Mouse (Mus musculus) liver, embryonic 14.5 days (tissue): Measurements from ENCODE around the gene Ppard. TPM values are rescaled to one million over a fixed set of nuclear protein-coding genes. Genes with fewer than 3 reads are reported as not detected.

Experiments
- ATAC-seq: fragments of 200-750 bp; cut with Nextera tagmentation; 2 replicates; pipeline ENCODE4 v1.8.0; 2017; ENCODE audit warnings: moderate number of reproducible peaks, mild to moderate bottlenecking, moderate library complexity; ENCODE audit not compliant: insufficient read depth
- DNase-seq, 3 experiments: peaks; one replicate each; pipeline ENCODE4 v3.0.0-alpha.2; 2012 to 2013; ENCODE audit warnings: low read depth in 3 of 3, low spot score in 3 of 3
- H3K27ac ChIP-seq: fragments of 300-500 bp; sonication (generic); 2 replicates; pipeline ENCODE4 v1.5.1; 2014; ENCODE audit warnings: moderate library complexity, mild to moderate bottlenecking, control low read depth, inconsistent platforms
- H3K27me3 ChIP-seq: fragments of 300-500 bp; sonication (generic); 2 replicates; pipeline ENCODE4 v1.6.1; 2014; ENCODE audit warnings: mild to moderate bottlenecking, low read length, moderate library complexity; ENCODE audit not compliant: control insufficient read depth, insufficient read depth
- H3K36me3 ChIP-seq: fragments of 300-500 bp; sonication (generic); replicated peaks from 2 replicates; pipeline ENCODE4 v1.6.1; 2014; ENCODE audit warnings: low read depth; ENCODE audit not compliant: control insufficient read depth, insufficient read depth
- H3K4me1 ChIP-seq, 2 experiments: fragments of 200-500 bp in 1 of 2; fragments of 300-500 bp in 1 of 2; sonication (generic) in 1 of 2; replicated peaks; 2 replicates each; pipeline ENCODE4 v1.6.1; 2012 to 2014; ENCODE audit warnings: antibody characterized with exemption in 1 of 2, inconsistent platforms in 1 of 2, low read length in 1 of 2; ENCODE audit not compliant: control insufficient read depth in 2 of 2, insufficient read depth in 2 of 2
- H3K4me2 ChIP-seq: fragments of 300-500 bp; sonication (generic); 2 replicates; pipeline ENCODE4 v1.6.1; 2014; ENCODE audit warnings: low read depth, mild to moderate bottlenecking, control low read depth, moderate library complexity
- H3K4me3 ChIP-seq, 2 experiments: fragments of 200-500 bp in 1 of 2; fragments of 300-500 bp in 1 of 2; sonication (generic) in 1 of 2; 2 replicates each; pipeline ENCODE4 v1.5.1; 2012 to 2014; ENCODE audit warnings: low read depth in 2 of 2, low read length in 2 of 2, mild to moderate bottlenecking in 2 of 2, control low read depth in 1 of 2, inconsistent platforms in 1 of 2, moderate library complexity in 1 of 2; ENCODE audit not compliant: insufficient read depth in 1 of 2
- H3K9ac ChIP-seq: fragments of 300-500 bp; sonication (generic); replicated peaks from 2 replicates; pipeline ENCODE4 v1.6.1; 2014; ENCODE audit warnings: mild to moderate bottlenecking, control low read depth, moderate library complexity
- H3K9me3 ChIP-seq: fragments of 300-500 bp; sonication (generic); 2 replicates; pipeline ENCODE4 v1.6.1; 2016; ENCODE audit warnings: low read length, mixed read lengths; ENCODE audit not compliant: control insufficient read depth
- CTCF ChIP-seq: IDR thresholded peaks from 2 replicates; pipeline ENCODE4 v1.5.1; 2016; ENCODE audit warnings: antibody characterized with exemption, low read depth, control low read depth
- EP300 ChIP-seq: IDR thresholded peaks from 2 replicates; pipeline ENCODE4 v1.6.1; 2016; ENCODE audit warnings: antibody characterized with exemption, low read depth
- WGBS: fragments of 180-500 bp; shearing (Covaris S2); extraction: QIAGEN DNeasy Blood & Tissue Kit; methylation state at CpG from one replicate; pipeline ENCODE4 v1.1.7; 2014; ENCODE audit not compliant: insufficient replicate concordance; 5-methylcytosine and 5-hydroxymethylcytosine counted together
- polyA plus RNA-seq, 2 experiments: library from polyadenylated mRNA; depleted of rRNA in 1 of 2; stranded (reverse) in 1 of 2; unstranded in 1 of 2; fragments of >200 nt; fragmentation: Nextera tagmentation in 1 of 2; extraction: Ambion mirVana in 1 of 2; gene quantifications; 2 replicates each; pipeline versions ENCODE4 v1.2.1 to v1.2.3; 2012 to 2014

Gene Ppard
- polyA plus RNA-seq, 2 experiments: 0.76 to 5.6 TPM

- Histone ChIP-seq H3K36me3 (no peaks in the 10 kb centered on the region), H3K27ac (peak overlapping the region; percentile 25), H3K27me3 (no peaks in the 10 kb centered on the region), H3K4me3 (no peak overlapping the region), H3K4me2 (peak overlapping the region; percentile 72), H3K4me1 (peaks cover 0 to 12% of the 10 kb centered on the region in 2 experiments; a peak in 3 of 4 replicates), H3K9ac (peak overlapping the region; percentile 48), H3K9me3 (no peaks in the 10 kb centered on the region)
- DNase-seq (no peak), ATAC-seq (peak; percentile 5; the same call in 1 of the 2 replicates)
- WGBS: 35% methylated on average over 8 of the region's 8 CpGs
- TF ChIP-seq EP300 (no peak), CTCF (no peak)
Measured at GRCm38 (mm10) chr17:28207092-28207491, 25.4 kb upstream of the Ppard start.

- WGBS: 3% methylated on average over 26 of the region's 26 CpGs
- Histone ChIP-seq H3K4me2 (peak within 1 kb of the TSS; percentile 72), H3K4me3 (peak within 1 kb of the TSS; percentile 57 to 72), H3K9me3 (no peaks in the 10 kb centered on the region), H3K4me1 (peaks cover 0 to 17% of the 10 kb centered on the region in 2 experiments; a peak in 3 of 4 replicates), H3K27ac (peak within 1 kb of the TSS; percentile 25), H3K27me3 (no peaks in the 10 kb centered on the region), H3K9ac (peak within 1 kb of the TSS; percentile 48), H3K36me3 (no peaks in the 10 kb centered on the region)
- TF ChIP-seq EP300 (no peak), CTCF (peak; percentile 68)
- ATAC-seq (peak; percentile 78), DNase-seq (peak in 1 of 3 experiments; percentile 52)
Measured at GRCm38 (mm10) chr17:28207591-28208313, 24.7 kb upstream of the Ppard start, which contains the start of gene Def6. Def6 (plus strand) TSS chr17:28207778.

- Histone ChIP-seq H3K27ac (no peak overlapping the region), H3K9ac (peak overlapping the region; percentile 47)
- ATAC-seq: no peak; the same call in 1 of the 2 replicates
Measured at GRCm38 (mm10) chr17:28208314-28208612, 24.2 kb upstream of the Ppard start.

GRCm38 (mm10) chr17:28209457-28210110 lies 22.9 kb upstream of the Ppard start:
- no peak for TF ChIP-seq EP300
- no peak for TF ChIP-seq CTCF
- DNase-seq (no peak), ATAC-seq (no peak)
- peaks cover 0 to 17% of the 10 kb centered on the region in 2 experiments; a peak in 3 of 4 replicates for H3K4me1 ChIP-seq
- H3K9ac ChIP-seq: no peak overlapping the region
- no peaks in the 10 kb centered on the region for H3K9me3 ChIP-seq
- WGBS: 17% methylated on average over 4 of the region's 4 CpGs
- no peak overlapping the region for H3K27ac ChIP-seq
- peak overlapping the region; percentile 72 for H3K4me2 ChIP-seq
- peak overlapping the region in 1 of 2 experiments; percentile 8; a peak in 2 of 4 replicates for H3K4me3 ChIP-seq
- H3K27me3 ChIP-seq: no peaks in the 10 kb centered on the region
- no peaks in the 10 kb centered on the region for H3K36me3 ChIP-seq

More at GRCm38 (mm10) chr17:28208314-28208612, 24.2 kb upstream of the Ppard start:
- no peak for DNase-seq
- Histone ChIP-seq H3K4me3 (peak overlapping the region; percentile 57 to 72), H3K4me1 (peaks cover 0 to 17% of the 10 kb centered on the region in 2 experiments; a peak in 3 of 4 replicates), H3K9me3 (no peaks in the 10 kb centered on the region), H3K36me3 (no peaks in the 10 kb centered on the region), H3K27me3 (no peaks in the 10 kb centered on the region), H3K4me2 (peak overlapping the region; percentile 72)
- 12% methylated on average over 8 of the region's 8 CpGs for WGBS
- TF ChIP-seq CTCF: no peak
- TF ChIP-seq EP300: no peak

- ATAC-seq (peak; percentile 24; the same call in 1 of the 2 replicates), DNase-seq (no peak)
- TF ChIP-seq CTCF: no peak
- no peak for TF ChIP-seq EP300
- H3K4me3 ChIP-seq: no peak overlapping the region
- H3K27me3 ChIP-seq: no peaks in the 10 kb centered on the region
- peaks cover 0 to 15% of the 10 kb centered on the region in 2 experiments; a peak in 3 of 4 replicates for H3K4me1 ChIP-seq
- no peak overlapping the region for H3K27ac ChIP-seq
- H3K36me3 ChIP-seq: no peaks in the 10 kb centered on the region
- 17% methylated on average over 6 of the region's 6 CpGs for WGBS
- H3K9me3 ChIP-seq: no peaks in the 10 kb centered on the region
- no peak overlapping the region for H3K4me2 ChIP-seq
- H3K9ac ChIP-seq: no peak overlapping the region
Measured at GRCm38 (mm10) chr17:28211921-28212341, 20.6 kb upstream of the Ppard start.
